Mouse (Mus musculus) heart, embryonic 11.5 days (tissue): ENCODE results near the gene Tmem50a. TPM values are rescaled to one million over a fixed set of nuclear protein-coding genes. Genes with fewer than 3 reads are reported as not detected.

Experiments used
- ATAC-seq: fragments of 200-750 bp; cut with Nextera tagmentation; replicated peaks from 2 replicates; pipeline ENCODE4 v1.8.0; 2017; ENCODE audit warnings: moderate library complexity; ENCODE audit not compliant: insufficient number of reproducible peaks, low FRiP score, low TSS enrichment
- H3K27ac ChIP-seq: fragments of 300-500 bp; sonication (generic); 2 replicates; pipeline ENCODE4 v1.5.1; 2014; ENCODE audit warnings: mild to moderate bottlenecking, low read depth, low read length
- H3K27me3 ChIP-seq: fragments of 300-500 bp; sonication (generic); 2 replicates; pipeline ENCODE4 v1.6.1; 2014; ENCODE audit warnings: mild to moderate bottlenecking, low read length, mixed read lengths; ENCODE audit not compliant: control insufficient read depth, insufficient read depth
- H3K36me3 ChIP-seq: fragments of 300-500 bp; sonication (generic); 2 replicates; pipeline ENCODE4 v1.6.1; 2014; ENCODE audit warnings: mild to moderate bottlenecking, low read length, moderate library complexity, mixed read lengths; ENCODE audit not compliant: control insufficient read depth, insufficient read depth
- H3K4me1 ChIP-seq: fragments of 300-500 bp; sonication (generic); 2 replicates; pipeline ENCODE4 v1.6.1; 2014; ENCODE audit warnings: low read length; ENCODE audit not compliant: control insufficient read depth, insufficient read depth
- H3K4me2 ChIP-seq: fragments of 300-500 bp; sonication (generic); 2 replicates; pipeline ENCODE4 v1.6.1; 2014; ENCODE audit warnings: mild to moderate bottlenecking, moderate library complexity
- H3K4me3 ChIP-seq: fragments of 300-500 bp; sonication (generic); 2 replicates; pipeline ENCODE4 v1.5.1; 2014; ENCODE audit warnings: low read depth, low read length
- H3K9ac ChIP-seq: fragments of 300-500 bp; sonication (generic); 2 replicates; pipeline ENCODE4 v1.6.1; 2014; ENCODE audit warnings: mild to moderate bottlenecking, low read depth, low read length, moderate library complexity
- H3K9me3 ChIP-seq: fragments of 300-500 bp; sonication (generic); replicated peaks from 2 replicates; pipeline ENCODE4 v1.6.1; 2016; ENCODE audit warnings: low read length; ENCODE audit not compliant: control insufficient read depth
- WGBS: fragments of 180-500 bp; shearing (Covaris S2); extraction: QIAGEN DNeasy Blood & Tissue Kit; methylation state at CpG from one replicate; pipeline ENCODE4 v1.1.7; 2014; ENCODE audit not compliant: insufficient replicate concordance; 5-methylcytosine and 5-hydroxymethylcytosine counted together
- polyA plus RNA-seq: library from polyadenylated mRNA; unstranded; fragments of >200 nt; fragmentation: Nextera tagmentation; extraction: Ambion mirVana; gene quantifications from 2 replicates; pipeline ENCODE4 v1.2.1, GENCODE M21; 2014

Gene Tmem50a
- polyA plus RNA-seq, 1 experiment from 2014 or later, result 150 TPM

- Histone ChIP-seq H3K27ac (no peak overlapping the region), H3K4me3 (no peak overlapping the region), H3K4me2 (no peak overlapping the region), H3K36me3 (no peaks in the 10 kb centered on the region), H3K9me3 (no peaks in the 10 kb centered on the region), H3K27me3 (peaks cover 6% of the 10 kb centered on the region; the same call in 1 of the 2 replicates), H3K4me1 (peaks cover 8% of the 10 kb centered on the region), H3K9ac (no peak overlapping the region)
- ATAC-seq, result no peak
- whole genome bisulfite sequencing, result 62% methylated on average over 3 of the region's 3 CpGs
Observed at GRCm38 (mm10) chr4:134855371-134855770, 59.5 kb downstream of the Tmem50a start.

GRCm38 (mm10) chr4:134853637-134854485 lies 61.0 kb downstream of the Tmem50a start:
- under 1% methylated on average over 91 of the region's 91 CpGs for WGBS
- Histone ChIP-seq H3K27ac (peak overlapping the region; percentile 83), H3K36me3 (no peaks in the 10 kb centered on the region), H3K27me3 (peaks cover 6% of the 10 kb centered on the region; the same call in 1 of the 2 replicates), H3K4me3 (peak overlapping the region; percentile 98), H3K4me2 (peak overlapping the region; percentile 79), H3K4me1 (peaks cover 8% of the 10 kb centered on the region), H3K9me3 (no peaks in the 10 kb centered on the region), H3K9ac (peak overlapping the region; percentile 72)
- peak; percentile 93 for ATAC-seq

GRCm38 (mm10) chr4:134853259-134853636 lies 61.6 kb downstream of the Tmem50a start, which contains the start of gene Maco1:
Maco1 (minus strand) TSS chr4:134853345.
- WGBS, result under 1% methylated on average over 38 of the region's 38 CpGs
- ATAC-seq, result peak; percentile 96
- H3K27me3 ChIP-seq, result peaks cover 6% of the 10 kb centered on the region; the same call in 1 of the 2 replicates

GRCm38 (mm10) chr4:134852438-134853255 lies 62.2 kb downstream of the Tmem50a start:
- Histone ChIP-seq H3K27me3 (peaks cover 6% of the 10 kb centered on the region; the same call in 1 of the 2 replicates), H3K27ac (peak overlapping the region; percentile 85), H3K9ac (peak overlapping the region; percentile 96), H3K9me3 (no peaks in the 10 kb centered on the region), H3K36me3 (no peaks in the 10 kb centered on the region), H3K4me3 (peak overlapping the region; percentile 98), H3K4me1 (peaks cover 8% of the 10 kb centered on the region), H3K4me2 (peak overlapping the region; percentile 79)
- peak; percentile 54 for ATAC-seq
- under 1% methylated on average over 67 of the region's 106 CpGs for WGBS

More at GRCm38 (mm10) chr4:134853259-134853636, 61.6 kb downstream of the Tmem50a start, which contains the start of gene Maco1:
- peak within 1 kb of the TSS; percentile 98 for H3K4me3 ChIP-seq
- H3K36me3 ChIP-seq, result no peaks in the 10 kb centered on the region
- peak within 1 kb of the TSS; percentile 79 for H3K4me2 ChIP-seq
- peak within 1 kb of the TSS; percentile 96 for H3K9ac ChIP-seq
- H3K4me1 ChIP-seq, result peaks cover 8% of the 10 kb centered on the region
- H3K9me3 ChIP-seq, result no peaks in the 10 kb centered on the region
- peak within 1 kb of the TSS; percentile 85 for H3K27ac ChIP-seq

- 23% methylated on average over 14 of the region's 14 CpGs for WGBS
- no peaks in the 10 kb centered on the region for H3K36me3 ChIP-seq
Observed at GRCm38 (mm10) chr4:134851876-134852275, 62.9 kb downstream of the Tmem50a start.

GRCm38 (mm10) chr4:134851236-134851635 lies 63.6 kb downstream of the Tmem50a start:
- Histone ChIP-seq H3K4me2 (peak overlapping the region; percentile 79), H3K9ac (no peak overlapping the region)
- WGBS, result 76% methylated on average over 2 of the region's 2 CpGs

More at GRCm38 (mm10) chr4:134851876-134852275, 62.9 kb downstream of the Tmem50a start:
- Histone ChIP-seq H3K4me1 (peaks cover 8% of the 10 kb centered on the region), H3K9ac (peak overlapping the region; percentile 96), H3K4me2 (peak overlapping the region; percentile 79), H3K9me3 (no peaks in the 10 kb centered on the region), H3K27ac (no peak overlapping the region), H3K4me3 (peak overlapping the region; percentile 98), H3K27me3 (peaks cover 6% of the 10 kb centered on the region; the same call in 1 of the 2 replicates)
- no peak for ATAC-seq

GRCm38 (mm10) chr4:134850551-134850950 lies 64.3 kb downstream of the Tmem50a start:
- no peaks in the 10 kb centered on the region for H3K9me3 ChIP-seq
- no peak overlapping the region for H3K27ac ChIP-seq
- WGBS, result 87% methylated on average over 4 of the region's 4 CpGs
- H3K4me3 ChIP-seq, result no peak overlapping the region
- peaks cover 8% of the 10 kb centered on the region for H3K4me1 ChIP-seq
- H3K36me3 ChIP-seq, result no peaks in the 10 kb centered on the region
- no peak for ATAC-seq
- no peak overlapping the region for H3K9ac ChIP-seq
- no peak overlapping the region for H3K4me2 ChIP-seq
- peaks cover 4% of the 10 kb centered on the region; the same call in 1 of the 2 replicates for H3K27me3 ChIP-seq

More at GRCm38 (mm10) chr4:134851236-134851635, 63.6 kb downstream of the Tmem50a start:
- ATAC-seq, result no peak
- no peaks in the 10 kb centered on the region for H3K9me3 ChIP-seq
- no peak overlapping the region for H3K4me3 ChIP-seq
- H3K36me3 ChIP-seq, result no peaks in the 10 kb centered on the region
- peaks cover 8% of the 10 kb centered on the region for H3K4me1 ChIP-seq
- H3K27me3 ChIP-seq, result peaks cover 5% of the 10 kb centered on the region; the same call in 1 of the 2 replicates
- no peak overlapping the region for H3K27ac ChIP-seq
